Mouse (Mus musculus) thymus, adult 2 months (tissue): ENCODE data around the gene Dbndd1.

Experiments
- CTCF ChIP-seq: fragments of 200-500 bp; IDR thresholded peaks from 2 replicates; pipeline ENCODE4 v1.5.1; 2012; ENCODE audit warnings: mild to moderate bottlenecking, control low read depth, low read length, moderate library complexity, borderline replicate concordance; ENCODE audit not compliant: control insufficient read depth, poor library complexity, insufficient read depth; ENCODE audit errors: extremely low read depth
- POLR2A ChIP-seq: fragments of 200-500 bp; IDR thresholded peaks from 2 replicates; pipeline ENCODE4 v1.6.1; 2012; ENCODE audit warnings: mild to moderate bottlenecking, low read length, control low read depth, moderate library complexity; ENCODE audit not compliant: control insufficient read depth, poor library complexity, insufficient read depth; ENCODE audit errors: extremely low read depth

DNA sequence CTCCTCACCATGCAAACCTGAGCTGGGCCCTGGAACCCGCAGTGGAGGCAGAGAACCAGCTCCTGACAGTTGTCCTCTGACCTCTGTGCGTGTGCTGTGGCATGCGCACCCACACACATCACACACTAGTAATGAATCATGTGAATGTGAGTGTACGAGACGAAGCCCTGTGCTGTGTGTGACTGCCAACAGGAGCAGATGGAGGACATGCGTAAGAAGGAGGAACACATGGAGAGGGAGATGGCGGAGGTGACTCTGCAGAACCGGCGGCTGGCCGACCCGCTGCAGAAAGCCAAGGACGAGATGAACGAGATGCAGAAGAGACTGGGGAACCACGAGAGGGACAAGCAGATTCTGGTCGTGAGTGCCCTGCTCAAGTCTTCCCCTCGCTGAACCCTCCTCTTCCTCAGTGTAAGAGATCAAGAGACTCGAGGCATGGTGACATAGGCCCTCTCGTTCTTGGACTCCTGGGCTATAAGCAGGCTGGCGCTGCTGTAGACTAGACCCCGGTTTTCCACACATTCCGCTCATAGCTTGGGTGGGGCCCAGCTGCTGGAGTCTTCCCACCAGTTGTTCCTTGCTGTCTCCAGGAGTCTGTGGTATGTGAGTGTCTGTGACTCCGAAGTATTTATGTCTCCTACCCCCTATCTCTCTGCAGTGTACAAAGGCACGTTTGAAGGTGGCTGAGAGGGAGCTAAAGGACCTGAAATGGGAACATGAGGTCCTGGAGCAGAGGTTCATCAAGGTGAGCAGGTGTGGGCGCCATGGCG lies 12.6 kb upstream of the Dbndd1 start:
- TF ChIP-seq POLR2A (no peak), CTCF (no peak)
